Mouse (Mus musculus) testis, adult 2 months (tissue): ENCODE measurements around the gene Srpk2.

ENCODE experiments used
- CTCF ChIP-seq: fragments of 200-500 bp; IDR thresholded peaks from 2 replicates; pipeline ENCODE4 v1.5.1; 2012; ENCODE audit warnings: low read depth, mild to moderate bottlenecking, inconsistent platforms, low read length, moderate library complexity; ENCODE audit not compliant: control insufficient read depth, insufficient read depth, insufficient replicate concordance
- POLR2A ChIP-seq: fragments of 200-500 bp; IDR thresholded peaks from 2 replicates; pipeline ENCODE4 v1.6.1; 2012; ENCODE audit warnings: low read depth, mild to moderate bottlenecking, inconsistent platforms, low read length, moderate library complexity; ENCODE audit not compliant: control insufficient read depth

DNA sequence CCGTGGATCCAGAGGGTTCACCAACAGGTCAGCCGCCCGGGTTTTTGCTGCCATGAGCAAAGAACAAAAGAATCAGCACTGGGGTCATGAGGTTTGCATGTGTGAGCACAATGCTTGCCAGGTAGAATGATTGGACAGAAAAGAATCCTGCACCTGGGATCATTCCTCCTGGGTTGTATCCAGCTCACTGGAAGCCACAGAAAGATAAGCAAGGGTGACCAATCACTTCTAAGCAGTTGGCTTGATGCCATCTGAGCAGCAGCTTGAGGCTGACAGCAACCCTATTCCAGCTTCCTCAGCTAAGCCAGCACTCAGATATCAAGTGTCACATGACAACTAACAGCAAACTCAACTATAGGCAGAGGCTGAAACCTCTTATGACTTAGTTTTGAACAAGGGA is 165.7 kb downstream of the Srpk2 start:
- TF ChIP-seq POLR2A (no peak), CTCF (no peak)
